10 mouse cellular contexts compared by ENCODE assay signal in genomic region chr5:32215510-32215909, GRCm38 (mm10). TPM values are rescaled to one million over a fixed set of nuclear protein-coding genes. Genes with fewer than 3 reads are reported as not detected.
DNase-seq lines count a peak whose midpoint lies in the region; ATAC-seq and TF ChIP-seq lines count a peak whose summit lies in the region.
"Had no signal": no experiment of that assay in that cellular context is flagged by ENCODE, and none has a peak within 500 bp of the region (broad histone marks: within the 10 kb centered on the region; RNA-seq: fewer than 3 reads in every experiment).

No protein-coding gene starts in this region.

- no peak overlapping the region for H3K4me3 ChIP-seq in embryonic fibroblast, embryonic 13.5 days (ENCODE audit: insufficient read depth, low read length)
- H3K4me3 ChIP-seq: heart, embryonic 15.5 days; lung, embryonic 15.5 days had no signal

- peak; percentile 66 for DNase-seq in CD4-positive, CD25-positive, alpha-beta regulatory T cell, adult 2 months (ENCODE audit: low read depth, low spot score)
- DNase-seq in layer of hippocampus, adult 11-12 months (ENCODE audit: low spot score) = peak; percentile 28
- no peak for DNase-seq in layer of hippocampus, adult 8-10 months (ENCODE audit: low spot score in 2 of 2)
- peak; percentile 43 for DNase-seq in adipocyte (ENCODE audit: low spot score)
- peak; percentile 35 to 57 for DNase-seq in natural killer cell, adult 2 months (ENCODE audit: low spot score in 2 of 2)

- no peak overlapping the region for H3K27ac ChIP-seq in embryonic fibroblast, embryonic 13.5 days (ENCODE audit: insufficient read depth, low read length)
- H3K27ac ChIP-seq: heart, embryonic 15.5 days; lung, embryonic 15.5 days had no signal

- no peak for TF ChIP-seq POLR2A in embryonic fibroblast, embryonic 13.5 days (IDR thresholded peaks at IDR 0.05; ENCODE audit: low read depth, low read length)

- no peak for ATAC-seq in CD4-positive, CD25-positive, alpha-beta regulatory T cell, adult 4 months
- ATAC-seq in erythroid progenitor cell, adult 5-6 weeks (replicated peaks; ENCODE audit: low FRiP score, poor library complexity, severe bottlenecking) = no peak

- peak; percentile 34; the same call in 1 of the 2 replicates for TF ChIP-seq CTCF in embryonic fibroblast, embryonic 13.5 days (IDR thresholded peaks at IDR 0.05; ENCODE audit: borderline replicate concordance, insufficient read depth, low read length)

- H3K4me1 ChIP-seq in embryonic fibroblast, embryonic 13.5 days (ENCODE audit: control insufficient read depth, insufficient read depth, low read length) = peaks cover 3% of the 10 kb centered on the region; the same call in 1 of the 2 replicates
- H3K4me1 ChIP-seq: lung, embryonic 15.5 days had no signal

RNA-seq across cellular contexts. Expression of gene Plb1, which starts 17.0 kb away (rescaled TPM):
- not detected for polyA plus RNA-seq in CD4-positive, CD25-positive, alpha-beta regulatory T cell, adult 4 months (2017; shearing (Covaris generic))
- total RNA-seq in layer of hippocampus, adult 8-10 months (2022) = 1 to 10 TPM in 1 of 4 experiments, under 1 TPM in 3; 0.85 to 1.7 (median 0.94) TPM
- 0.25 and 0.72 TPM in 2 replicates for polyA plus RNA-seq in embryonic fibroblast, embryonic 13.5 days (2011; ENCODE audit: insufficient read length, low read depth, missing spikeins)
- not detected in 2 replicates for total RNA-seq in erythroid progenitor cell, adult 5-6 weeks (2015; ENCODE audit: low replicate concordance)
- total RNA-seq in erythroid progenitor cell, adult 5-6 weeks (2017; ENCODE audit: low replicate concordance) = not detected in 2 replicates

Comparison
In these comparisons a context has a peak if more than half of its experiments do, and no peak if none do; other contexts are left out.
1. DNase-seq: peak in CD4-positive, CD25-positive, alpha-beta regulatory T cell, adult 2 months (single experiment), layer of hippocampus, adult 11-12 months (single experiment), adipocyte (single experiment) and natural killer cell, adult 2 months (2 of 2); none in layer of hippocampus, adult 8-10 months (0 of 2).